Mouse (Mus musculus): Measurements from ENCODE around the gene Snrnp70.
A peak's percentile ranks its signal among the peaks of the same experiment; 100 is the strongest.

Gene Snrnp70

GRCm38 (mm10) chr7:45395578-45396336, at the start of gene Snrnp70:
Gene Snrnp70 (minus strand): TSS chr7:45395742.
- peak; percentile 100 for DNase-seq

DNA sequence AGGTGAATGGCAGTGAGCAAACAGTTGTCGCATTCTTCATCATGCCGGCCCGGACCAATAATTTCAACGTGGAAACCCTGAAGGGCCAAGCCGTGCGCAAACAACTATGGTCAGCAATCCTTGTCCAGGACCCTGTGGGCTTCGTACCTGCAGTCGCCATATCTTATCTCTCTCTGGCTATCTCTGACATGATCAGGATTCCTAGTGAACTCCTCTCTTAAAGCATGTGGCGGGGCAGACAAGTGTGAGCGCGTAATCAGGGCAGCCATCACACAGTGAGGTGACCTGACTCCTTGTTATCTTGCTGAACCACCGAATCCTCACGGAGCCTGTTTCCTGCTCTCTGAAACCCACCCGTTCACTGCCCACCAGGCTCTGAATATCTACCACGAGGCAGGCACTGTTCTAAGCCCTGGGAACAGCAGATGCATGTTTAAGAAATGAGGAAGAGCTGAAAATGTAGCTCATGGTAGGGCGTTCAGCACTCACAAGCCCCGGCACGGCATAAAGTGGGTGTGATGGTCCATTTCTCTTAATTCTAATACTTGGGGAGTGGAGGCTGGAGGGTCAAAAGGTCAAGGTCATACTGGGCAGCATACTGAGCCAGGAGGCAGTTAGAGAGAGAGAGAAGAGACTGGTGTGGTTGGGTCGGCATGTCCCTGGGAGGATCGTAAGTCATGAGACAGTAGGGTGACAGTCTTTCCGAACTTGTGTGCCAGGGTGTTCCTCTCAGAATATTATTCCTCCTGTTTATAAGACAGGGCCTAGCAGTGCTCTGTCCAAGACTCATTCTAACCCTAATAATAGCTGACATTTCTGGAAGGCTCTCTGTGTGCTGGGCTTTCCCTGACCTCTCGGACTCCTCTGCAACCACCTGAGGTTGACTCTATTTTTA, 48.2 kb upstream of the Snrnp70 start:
- DNase-seq, result no peak

DNA sequence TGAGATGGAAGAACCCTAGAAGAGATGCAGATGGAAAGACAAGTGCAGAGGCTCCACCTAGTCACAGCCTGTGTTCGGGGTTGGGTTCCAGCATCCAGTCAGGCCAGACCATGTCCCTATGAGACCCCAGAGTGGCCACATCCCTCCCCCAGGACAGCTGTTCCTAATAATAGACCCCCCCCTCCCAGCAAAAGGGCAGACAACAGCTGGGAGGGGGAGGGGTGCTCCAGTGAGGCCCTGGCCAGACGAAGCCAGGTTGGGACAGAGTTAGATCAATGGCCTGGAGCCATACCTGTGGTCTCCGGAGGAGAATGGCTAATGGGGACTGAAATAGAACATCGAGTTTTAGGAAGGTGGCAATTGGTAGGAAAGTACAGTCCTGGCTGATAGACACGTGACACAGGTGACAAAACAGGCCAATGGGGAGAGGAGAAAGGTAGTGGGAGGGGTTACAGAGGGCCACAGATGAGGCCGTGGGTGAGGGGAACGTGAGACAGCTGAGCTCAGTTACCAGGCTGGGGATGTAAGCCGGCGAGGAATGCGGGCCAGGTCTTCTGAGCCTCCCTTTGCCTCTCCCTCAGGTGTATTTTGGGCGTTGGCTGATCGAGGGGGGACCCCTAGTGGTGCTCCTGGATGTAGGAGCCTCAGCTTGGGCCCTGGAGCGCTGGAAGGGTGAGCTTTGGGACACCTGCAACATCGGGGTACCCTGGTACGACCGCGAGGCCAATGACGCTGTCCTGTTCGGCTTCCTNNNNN, 42.2 kb upstream of the Snrnp70 start, which contains the start of gene Ruvbl2:
Gene Ruvbl2, minus strand, starts transcription at position 576 of the 756 bp plus-strand sequence.
- DNase-seq, result no peak

DNA sequence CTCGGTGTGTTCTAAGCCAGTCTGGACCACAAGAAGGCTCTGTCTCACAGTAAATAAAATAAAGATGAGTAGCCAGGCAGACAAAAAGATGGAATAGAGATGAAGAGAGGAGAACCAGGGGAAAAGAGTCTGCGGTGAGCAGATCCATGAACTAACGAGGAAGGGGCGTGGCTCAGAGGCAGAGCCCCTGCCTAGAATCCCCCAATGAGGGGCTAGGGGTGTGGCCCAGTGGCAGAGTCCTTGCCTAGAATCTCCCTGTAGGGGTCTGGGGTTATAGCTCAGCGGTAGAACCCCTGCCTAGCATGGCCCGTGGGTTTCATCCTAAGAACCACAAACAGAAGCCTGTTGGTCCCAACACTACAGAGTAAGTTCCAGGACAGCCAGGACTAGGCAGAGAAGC, 41.5 kb upstream of the Snrnp70 start:
- no peak for DNase-seq

DNA sequence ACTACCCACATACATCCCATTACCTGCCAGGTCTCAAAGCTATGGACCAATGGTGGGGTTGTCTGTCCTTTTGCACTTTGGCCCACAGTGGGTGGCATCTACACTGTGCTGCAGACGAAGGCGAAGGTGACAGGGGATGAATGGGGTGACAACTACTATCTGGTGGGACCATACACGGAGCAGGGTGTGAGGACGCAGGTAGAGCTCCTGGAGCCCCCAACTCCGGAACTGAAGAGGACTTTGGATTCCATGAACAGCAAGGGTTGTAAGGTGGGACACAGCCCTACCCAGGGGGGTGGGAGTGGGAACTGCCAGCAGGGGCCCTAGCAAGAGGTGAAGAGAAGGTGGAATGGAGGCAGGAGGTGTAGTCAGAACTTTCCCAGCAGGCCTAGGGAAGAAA, 40.9 kb upstream of the Snrnp70 start:
- DNase-seq, result no peak

GRCm38 (mm10) chr7:45435038-45435437, 39.5 kb upstream of the Snrnp70 start:
- DNase-seq, result no peak

DNA sequence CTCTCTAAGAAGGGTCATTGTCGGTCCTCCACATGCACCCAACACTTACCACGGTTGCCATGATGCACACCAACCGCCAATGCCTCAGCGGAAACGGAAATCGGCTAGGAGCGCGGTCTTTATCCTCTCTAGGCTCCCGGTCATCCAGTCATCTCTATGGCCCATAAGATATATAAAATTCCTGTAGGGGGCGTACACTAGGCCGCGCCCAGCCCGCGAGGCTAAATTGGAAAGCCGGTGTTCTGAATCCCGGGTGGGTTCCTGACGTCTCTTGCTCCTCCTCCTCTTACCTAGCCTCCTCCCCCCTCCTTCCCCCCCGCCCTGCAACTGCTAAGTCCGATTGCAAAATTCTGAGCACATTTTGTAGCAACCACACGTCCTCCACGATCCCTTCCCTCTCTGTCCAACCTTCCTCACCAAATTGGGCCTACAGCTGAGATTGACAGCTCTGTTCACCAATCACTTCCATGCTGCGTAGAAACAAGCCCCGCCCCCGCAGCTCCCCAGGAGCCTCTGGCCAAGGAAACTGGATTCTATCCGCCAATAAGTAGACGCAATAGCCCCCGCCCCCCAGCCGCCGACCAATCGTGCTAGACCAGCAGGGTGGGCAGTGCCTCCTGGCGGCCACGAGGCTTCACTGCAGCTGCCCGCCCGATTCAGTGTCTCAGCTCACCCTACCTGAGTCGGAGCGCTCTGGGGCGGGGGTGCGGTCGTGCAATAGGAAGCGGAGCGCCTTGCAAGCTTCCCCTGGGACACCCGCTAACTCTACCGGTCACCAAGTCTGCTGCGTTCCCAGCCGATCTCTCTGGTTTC, 38.9 kb upstream of the Snrnp70 start, which contains the start of gene Gys1:
Gene Gys1, plus strand, starts transcription at position 642 of the 813 bp plus-strand sequence.
- peak; percentile 100 for DNase-seq

DNA sequence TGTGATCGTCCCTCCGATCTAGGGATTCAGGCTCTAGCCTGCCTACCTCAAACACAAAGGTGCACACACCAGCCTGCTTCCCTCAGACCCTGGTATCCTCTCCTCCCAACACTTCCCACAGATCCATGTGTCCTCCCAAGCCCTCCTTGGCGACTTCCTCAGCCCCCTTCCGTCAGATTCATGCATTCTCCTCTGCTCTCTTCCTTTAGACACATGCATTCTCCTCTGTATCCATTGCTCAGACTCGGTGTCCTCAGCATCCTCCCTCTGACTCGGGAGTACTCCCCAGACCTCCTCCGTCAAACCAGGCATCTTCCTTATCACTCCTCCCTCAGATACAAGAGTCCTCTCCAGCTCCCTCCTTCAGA, 38.3 kb upstream of the Snrnp70 start:
- no peak for DNase-seq

- DNase-seq, result no peak
These were observed 31.0 kb upstream of the Snrnp70 start for GRCm38 (mm10) chr7:45426556-45426955.

DNA sequence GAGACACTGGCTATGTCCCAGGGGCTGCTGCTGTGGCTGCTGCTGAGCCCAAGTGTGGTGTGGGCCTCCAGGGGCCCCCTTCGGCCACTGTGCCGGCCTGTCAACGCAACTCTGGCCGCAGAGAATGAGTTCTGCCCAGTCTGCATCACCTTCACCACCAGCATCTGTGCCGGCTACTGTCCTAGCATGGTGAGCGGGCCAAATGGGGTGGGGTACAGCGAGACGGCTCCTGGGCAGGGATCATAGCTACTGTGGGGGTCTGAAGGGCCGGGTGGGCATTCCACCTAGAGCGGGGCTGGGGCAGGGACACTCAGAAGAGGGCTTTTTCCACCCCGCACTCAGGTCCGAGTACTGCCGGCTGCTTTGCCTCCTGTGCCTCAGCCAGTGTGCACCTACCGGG, 25.7 kb upstream of the Snrnp70 start:
- no peak for DNase-seq

DNA sequence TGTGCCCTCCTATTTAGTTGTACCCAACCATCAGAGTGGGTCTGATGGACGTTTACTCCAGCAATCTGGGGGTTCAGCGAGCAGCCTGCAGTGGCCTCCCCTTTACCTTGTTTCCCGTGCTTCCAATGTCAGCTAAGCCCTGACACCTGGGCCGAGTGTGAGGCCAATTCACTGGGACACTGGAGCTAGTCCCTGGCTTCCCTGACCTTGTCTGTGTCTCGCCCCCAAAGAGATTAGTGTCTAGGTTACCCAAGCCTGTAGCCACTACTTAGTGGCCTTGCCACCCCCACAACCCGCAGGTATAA, 25.0 kb upstream of the Snrnp70 start, which contains the start of gene Lhb:
Gene Lhb, plus strand, starts transcription at position 206 of the 305 bp plus-strand sequence.
- no peak for DNase-seq

- DNase-seq, result no peak
These were observed 24.5 kb upstream of the Snrnp70 start for GRCm38 (mm10) chr7:45419859-45420614.

DNA sequence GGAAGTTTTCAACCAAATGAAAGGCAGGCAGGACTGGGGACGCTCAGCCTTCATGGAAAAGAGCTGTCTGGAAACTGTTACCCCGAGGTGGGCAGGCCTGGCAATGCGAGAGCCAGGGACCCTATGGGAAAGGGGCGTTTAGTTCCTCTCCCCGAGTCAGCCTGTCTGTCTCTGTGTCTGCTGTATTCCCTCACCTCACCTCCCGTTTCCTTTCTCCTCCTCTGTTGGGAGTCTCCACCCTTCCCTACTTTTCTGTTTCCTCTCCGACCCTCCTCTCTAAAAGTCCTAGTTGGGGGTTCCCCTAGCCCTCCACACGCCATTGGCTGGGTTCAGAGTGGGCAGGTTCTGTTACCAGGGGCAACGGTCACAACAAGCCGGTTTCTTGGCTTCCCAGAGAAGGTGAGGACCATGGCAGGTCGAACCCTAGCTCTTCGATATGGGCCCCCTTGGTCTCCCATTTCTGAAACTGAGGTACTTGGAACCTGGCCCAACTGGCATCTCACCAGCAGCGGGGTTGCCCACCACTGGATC, 22.5 kb upstream of the Snrnp70 start:
- no peak for DNase-seq

DNA sequence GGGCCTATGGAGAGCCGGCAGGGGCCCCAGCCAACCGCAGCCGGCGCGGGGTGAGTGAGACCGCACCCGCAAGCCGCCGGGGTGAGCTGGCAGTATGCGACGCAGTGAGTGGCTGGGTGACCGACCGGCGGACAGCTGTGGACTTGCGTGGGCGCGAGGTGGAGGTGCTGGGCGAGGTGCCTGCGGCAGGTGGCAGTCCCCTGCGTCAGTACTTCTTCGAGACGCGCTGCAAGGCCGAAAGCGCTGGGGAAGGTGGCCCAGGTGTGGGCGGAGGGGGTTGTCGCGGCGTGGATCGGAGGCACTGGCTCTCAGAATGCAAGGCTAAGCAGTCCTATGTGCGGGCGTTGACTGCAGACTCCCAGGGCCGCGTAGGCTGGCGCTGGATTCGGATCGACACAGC, 20.1 kb upstream of the Snrnp70 start:
- DNase-seq, result no peak

DNA sequence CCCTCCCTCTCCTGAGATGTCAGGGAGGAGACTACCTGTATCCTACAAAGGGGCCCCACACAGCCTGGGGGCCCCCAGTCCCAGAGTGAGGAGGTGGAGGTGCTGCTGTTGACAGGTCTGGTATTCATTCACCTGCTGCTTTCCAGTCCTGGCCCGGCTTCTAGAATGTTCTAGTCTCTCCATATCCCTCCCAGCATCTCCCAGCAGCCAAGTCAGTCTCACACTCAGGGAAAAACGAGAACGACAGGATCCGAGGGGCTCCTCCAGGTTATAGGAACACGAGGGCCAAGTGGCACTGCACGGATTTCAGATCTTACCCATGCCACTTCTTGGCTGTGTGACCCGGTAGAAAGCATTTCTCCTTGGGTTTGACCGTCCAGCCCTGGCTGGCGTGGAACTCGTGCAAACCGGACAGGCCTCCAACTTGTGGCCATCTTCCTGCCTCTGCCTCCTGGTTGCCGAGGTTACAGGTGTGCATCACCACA, 19.2 kb upstream of the Snrnp70 start:
- no peak for DNase-seq

- DNase-seq, result no peak
These were observed 18.6 kb upstream of the Snrnp70 start for GRCm38 (mm10) chr7:45413864-45414739.

DNA sequence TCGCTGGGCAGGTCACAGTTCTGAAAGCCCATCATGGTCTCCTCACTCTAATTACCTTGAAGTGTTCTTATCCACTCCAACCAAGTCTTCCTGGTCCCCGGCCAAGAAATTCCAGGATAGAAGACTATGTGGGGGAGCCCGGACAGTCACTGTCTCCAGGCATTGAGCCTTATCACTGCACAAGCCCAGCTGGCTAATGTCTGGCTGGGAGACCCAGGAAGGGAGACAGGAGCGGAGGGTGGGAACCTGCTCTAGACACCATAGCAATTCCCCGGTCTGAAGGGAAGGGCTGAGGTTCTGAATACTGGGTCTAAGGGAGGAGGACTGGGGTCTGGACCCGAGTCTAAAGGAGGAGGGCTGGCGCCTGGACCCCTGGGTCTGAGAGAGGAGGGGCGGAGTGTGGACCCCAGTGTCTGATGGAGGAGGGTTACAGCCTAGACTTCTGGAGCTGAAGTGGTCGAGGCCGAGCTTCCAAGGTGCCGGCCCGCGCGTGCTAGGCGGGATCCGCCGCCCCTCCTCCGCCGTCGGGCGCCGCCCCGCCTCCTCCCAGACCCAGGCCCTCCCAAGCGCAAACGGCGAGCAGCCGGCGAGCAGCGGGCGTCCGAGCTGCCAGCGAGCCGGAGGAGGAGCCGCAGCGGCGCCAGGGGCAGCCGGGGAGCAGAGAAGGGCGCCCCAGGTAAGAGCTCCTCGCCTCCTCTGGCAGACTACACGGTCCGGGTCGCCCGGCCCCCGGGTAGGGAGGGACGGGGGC, 17.7 kb upstream of the Snrnp70 start, which contains the start of gene Ntf5:
Gene Ntf5, plus strand, starts transcription at position 583 of the 751 bp plus-strand sequence.
- peak; percentile 29 for DNase-seq

DNA sequence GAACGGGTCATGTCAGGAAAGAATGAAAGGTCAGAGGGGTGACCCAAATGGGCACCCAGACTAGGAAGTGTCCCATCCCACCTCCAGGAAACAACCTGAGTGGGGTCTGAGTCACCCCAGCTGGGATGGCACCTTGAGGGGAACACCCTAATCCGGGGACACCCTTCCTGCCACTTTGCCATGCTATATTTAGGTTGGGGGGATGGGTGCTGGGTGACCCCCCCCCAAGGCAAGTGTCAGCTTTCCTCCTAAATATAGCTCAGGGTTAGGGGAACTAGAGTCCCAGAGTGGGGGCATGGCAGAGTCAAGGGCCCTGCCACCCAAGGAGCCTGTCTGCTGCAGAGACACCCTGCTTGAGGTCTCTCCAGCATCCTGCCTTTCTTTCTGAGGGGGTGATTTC, 16.9 kb upstream of the Snrnp70 start:
- DNase-seq, result no peak

GRCm38 (mm10) chr7:45409497-45410163, 14.1 kb upstream of the Snrnp70 start:
- no peak for DNase-seq

All from thymus, postnatal 25 days (tissue).